Mouse (Mus musculus): Measurements from ENCODE around the gene Gabbr2. TPM values are rescaled to one million over a fixed set of nuclear protein-coding genes. Genes with fewer than 3 reads are reported as not detected.

Gene Gabbr2
- polyA plus RNA-seq, 1 experiment from 2014 or later: 0.08 TPM

- Histone ChIP-seq H3K9ac (replicated peaks) (no peak overlapping the region), H3K4me1 (replicated peaks) (peaks cover 5% of the 10 kb centered on the region; the same call in 1 of the 2 replicates), H3K4me2 (no peak overlapping the region), H3K27me3 (0 out of 2 replicates have a peak, but pooled peaks cover 8% of the 10 kb centered on the region), H3K36me3 (no peaks in the 10 kb centered on the region), H3K9me3 (no peaks in the 10 kb centered on the region), H3K27ac (no peak overlapping the region), H3K4me3 (replicated peaks) (no peak overlapping the region)
- ATAC-seq (ENCODE audit: insufficient number of reproducible peaks, insufficient read depth, low FRiP score, low TSS enrichment, low read depth): no peak
- 87% methylated on average over 12 of the region's 12 CpGs for WGBS
These were observed 75.7 kb downstream of the Gabbr2 start for GRCm38 (mm10) chr4:46915934-46916333.

GRCm38 (mm10) chr4:46915476-46915875 is 76.2 kb downstream of the Gabbr2 start:
- no peak for ATAC-seq (ENCODE audit: insufficient number of reproducible peaks, insufficient read depth, low FRiP score, low TSS enrichment, low read depth)
- H3K4me2 ChIP-seq: no peak overlapping the region
- WGBS: 88% methylated on average over 14 of the region's 14 CpGs
- no peak overlapping the region for H3K9ac ChIP-seq (replicated peaks)
- no peaks in the 10 kb centered on the region for H3K36me3 ChIP-seq
- no peak overlapping the region for H3K27ac ChIP-seq
- H3K27me3 ChIP-seq: 0 out of 2 replicates have a peak, but pooled peaks cover 6% of the 10 kb centered on the region
- no peaks in the 10 kb centered on the region for H3K9me3 ChIP-seq
- H3K4me1 ChIP-seq (replicated peaks): peaks cover 5% of the 10 kb centered on the region; the same call in 1 of the 2 replicates
- H3K4me3 ChIP-seq (replicated peaks): no peak overlapping the region

GRCm38 (mm10) chr4:46914606-46915005 is 77.1 kb downstream of the Gabbr2 start:
- H3K9me3 ChIP-seq: no peaks in the 10 kb centered on the region
- no peak overlapping the region for H3K27ac ChIP-seq
- no peaks in the 10 kb centered on the region for H3K36me3 ChIP-seq
- peaks cover 5% of the 10 kb centered on the region; the same call in 1 of the 2 replicates for H3K4me1 ChIP-seq (replicated peaks)
- 91% methylated on average over 6 of the region's 6 CpGs for WGBS
- no peak overlapping the region for H3K4me2 ChIP-seq
- no peak for ATAC-seq (ENCODE audit: insufficient number of reproducible peaks, insufficient read depth, low FRiP score, low TSS enrichment, low read depth)
- H3K9ac ChIP-seq (replicated peaks): no peak overlapping the region
- no peak overlapping the region for H3K4me3 ChIP-seq (replicated peaks)
- 0 out of 2 replicates have a peak, but pooled peaks cover 6% of the 10 kb centered on the region for H3K27me3 ChIP-seq

GRCm38 (mm10) chr4:46906036-46906691 is 85.5 kb downstream of the Gabbr2 start:
- ATAC-seq (ENCODE audit: insufficient number of reproducible peaks, insufficient read depth, low FRiP score, low TSS enrichment, low read depth): no peak
- Histone ChIP-seq H3K27ac (no peak overlapping the region), H3K36me3 (no peaks in the 10 kb centered on the region), H3K4me2 (no peak overlapping the region), H3K4me3 (replicated peaks) (no peak overlapping the region), H3K4me1 (replicated peaks) (no peaks in the 10 kb centered on the region), H3K27me3 (peaks cover 9% of the 10 kb centered on the region; the same call in 1 of the 2 replicates), H3K9me3 (peaks cover 4% of the 10 kb centered on the region), H3K9ac (replicated peaks) (no peak overlapping the region)
- 58% methylated on average over 3 of the region's 3 CpGs for WGBS

DNA sequence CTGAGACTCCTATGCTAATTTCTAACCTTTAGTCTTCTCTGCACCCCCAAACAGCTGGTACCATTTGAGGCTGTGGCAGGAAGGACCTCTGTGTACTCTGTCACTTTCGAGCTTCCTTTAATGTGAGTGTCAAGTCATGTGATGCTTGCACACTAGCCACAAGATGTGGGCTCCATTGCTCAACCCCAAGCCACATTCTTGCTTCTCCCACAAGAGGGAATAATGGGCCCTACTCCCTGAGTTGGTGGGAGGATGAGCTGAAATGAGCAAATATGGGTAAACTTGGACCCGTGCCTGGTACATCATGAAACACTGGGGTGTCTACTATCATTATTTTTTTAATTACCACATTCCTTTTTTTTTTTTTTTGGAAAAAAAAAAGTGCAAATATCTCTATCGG is 86.5 kb downstream of the Gabbr2 start:
- peaks cover 9% of the 10 kb centered on the region; the same call in 1 of the 2 replicates for H3K27me3 ChIP-seq
- no peak overlapping the region for H3K4me3 ChIP-seq (replicated peaks)
- whole genome bisulfite sequencing: 77% methylated on average over 3 of the region's 3 CpGs
- H3K4me1 ChIP-seq (replicated peaks): no peaks in the 10 kb centered on the region
- H3K4me2 ChIP-seq: no peak overlapping the region
- H3K9ac ChIP-seq (replicated peaks): no peak overlapping the region
- H3K36me3 ChIP-seq: no peaks in the 10 kb centered on the region
- H3K9me3 ChIP-seq: peaks cover 4% of the 10 kb centered on the region
- no peak overlapping the region for H3K27ac ChIP-seq
- no peak for ATAC-seq (ENCODE audit: insufficient number of reproducible peaks, insufficient read depth, low FRiP score, low TSS enrichment, low read depth)

DNA sequence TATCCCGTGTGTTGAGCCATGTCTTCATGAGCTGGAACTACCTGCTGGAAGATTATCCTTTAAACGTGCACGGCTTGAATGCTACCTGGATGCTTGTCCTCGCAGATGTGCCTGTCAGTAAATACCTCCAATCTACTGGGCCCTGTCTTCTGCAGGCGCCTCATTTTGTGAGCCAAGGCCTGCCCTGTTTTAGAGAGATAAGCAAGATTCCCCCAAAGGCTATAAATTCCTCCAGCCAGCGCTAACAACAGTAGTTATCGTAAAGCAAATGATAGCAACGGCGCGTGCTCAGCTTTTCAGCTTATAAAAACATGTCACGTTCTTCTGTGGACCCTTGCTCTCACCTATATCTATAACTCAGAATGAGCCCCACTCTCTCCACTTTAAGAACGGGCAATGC is 87.5 kb downstream of the Gabbr2 start:
- peaks cover 9% of the 10 kb centered on the region; the same call in 1 of the 2 replicates for H3K27me3 ChIP-seq
- WGBS: 39% methylated on average over 12 of the region's 12 CpGs
- H3K36me3 ChIP-seq: no peaks in the 10 kb centered on the region
- H3K4me1 ChIP-seq (replicated peaks): no peaks in the 10 kb centered on the region
- no peak overlapping the region for H3K9ac ChIP-seq (replicated peaks)
- peaks cover 4% of the 10 kb centered on the region for H3K9me3 ChIP-seq
- no peak overlapping the region for H3K4me3 ChIP-seq (replicated peaks)
- no peak overlapping the region for H3K27ac ChIP-seq
- no peak for ATAC-seq (ENCODE audit: insufficient number of reproducible peaks, insufficient read depth, low FRiP score, low TSS enrichment, low read depth)
- H3K4me2 ChIP-seq: no peak overlapping the region

- WGBS: 60% methylated on average over 4 of the region's 4 CpGs
- H3K9me3 ChIP-seq: no peaks in the 10 kb centered on the region
- no peak for ATAC-seq (ENCODE audit: insufficient number of reproducible peaks, insufficient read depth, low FRiP score, low TSS enrichment, low read depth)
- H3K4me3 ChIP-seq (replicated peaks): no peak overlapping the region
- H3K36me3 ChIP-seq: no peaks in the 10 kb centered on the region
- H3K4me1 ChIP-seq (replicated peaks): peaks cover 6% of the 10 kb centered on the region; the same call in 1 of the 2 replicates
- H3K27ac ChIP-seq: no peak overlapping the region
- no peak overlapping the region for H3K9ac ChIP-seq (replicated peaks)
- H3K4me2 ChIP-seq: no peak overlapping the region
- H3K27me3 ChIP-seq: peaks cover 15% of the 10 kb centered on the region
These were observed 93.1 kb downstream of the Gabbr2 start for GRCm38 (mm10) chr4:46898546-46898945.

DNA sequence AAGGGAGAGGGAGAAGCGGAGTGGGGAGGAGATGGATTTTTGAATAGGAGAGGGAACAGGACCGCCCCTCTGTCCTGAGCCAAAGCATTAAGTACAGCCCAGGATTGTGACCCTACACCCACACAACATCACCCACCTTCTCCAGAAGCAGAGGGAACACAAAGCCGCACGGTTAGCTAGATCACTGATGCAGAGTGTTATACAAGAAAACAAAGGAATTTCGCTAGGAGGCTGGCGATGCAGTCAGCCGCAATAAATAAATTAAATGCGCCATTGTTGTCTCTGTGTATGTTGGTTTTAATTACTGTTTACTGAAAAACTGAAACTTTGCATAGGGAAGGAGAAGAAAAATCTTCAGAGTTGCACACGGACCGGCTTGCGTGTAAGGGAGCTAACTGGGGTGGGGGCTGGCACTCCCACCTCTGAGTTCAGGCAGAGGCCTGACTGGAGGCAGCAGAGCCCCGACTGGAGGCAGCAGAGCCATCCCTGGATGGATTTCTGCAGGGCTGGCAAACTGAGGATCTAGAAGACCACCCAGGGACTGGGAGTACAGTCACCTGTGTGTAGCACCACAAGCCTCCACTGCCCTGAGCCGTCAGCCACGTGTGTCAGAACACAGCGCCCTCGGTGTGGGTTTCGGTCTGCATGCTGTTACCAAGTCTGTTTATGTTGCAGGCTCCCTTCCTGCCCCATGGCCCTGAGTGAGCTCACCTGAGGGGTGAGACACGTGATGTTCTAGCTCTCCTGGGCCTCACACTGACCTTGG is 93.9 kb downstream of the Gabbr2 start:
- Histone ChIP-seq H3K9me3 (no peaks in the 10 kb centered on the region), H3K4me2 (no peak overlapping the region), H3K36me3 (no peaks in the 10 kb centered on the region), H3K27me3 (peaks cover 15% of the 10 kb centered on the region), H3K4me1 (replicated peaks) (peaks cover 6% of the 10 kb centered on the region; the same call in 1 of the 2 replicates), H3K4me3 (replicated peaks) (no peak overlapping the region), H3K9ac (replicated peaks) (no peak overlapping the region), H3K27ac (no peak overlapping the region)
- WGBS: 77% methylated on average over 18 of the region's 18 CpGs
- ATAC-seq (ENCODE audit: insufficient number of reproducible peaks, insufficient read depth, low FRiP score, low TSS enrichment, low read depth): no peak

DNA sequence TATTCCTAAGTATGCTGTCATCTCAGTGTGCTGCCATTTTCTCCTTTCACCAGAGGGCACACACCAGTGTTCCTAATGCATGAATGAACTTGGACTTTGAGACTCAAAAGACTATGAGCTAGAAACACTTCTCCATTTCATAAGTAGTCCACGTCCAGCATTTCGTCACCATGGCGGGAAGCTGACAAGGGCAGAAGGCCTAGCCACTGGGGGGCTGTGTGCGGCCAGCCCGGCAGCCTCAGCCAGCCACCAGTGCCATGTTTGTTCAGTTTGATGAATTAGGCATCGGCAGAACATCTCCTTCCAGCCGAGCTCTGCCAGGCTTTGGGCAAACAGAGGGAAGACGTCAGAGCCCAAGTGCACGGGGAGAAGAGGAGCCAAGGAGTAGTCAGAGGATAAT is 97.5 kb downstream of the Gabbr2 start:
- no peak for ATAC-seq (ENCODE audit: insufficient number of reproducible peaks, insufficient read depth, low FRiP score, low TSS enrichment, low read depth)
- WGBS: 75% methylated on average over 9 of the region's 9 CpGs
- Histone ChIP-seq H3K9ac (replicated peaks) (no peak overlapping the region), H3K4me1 (replicated peaks) (peaks cover 6% of the 10 kb centered on the region; the same call in 1 of the 2 replicates), H3K4me3 (replicated peaks) (no peak overlapping the region), H3K36me3 (no peaks in the 10 kb centered on the region), H3K9me3 (no peaks in the 10 kb centered on the region), H3K4me2 (no peak overlapping the region), H3K27me3 (peaks cover 21% of the 10 kb centered on the region), H3K27ac (no peak overlapping the region)

GRCm38 (mm10) chr4:46889175-46889574 is 102.5 kb downstream of the Gabbr2 start:
- peaks cover under 1% of the 10 kb centered on the region; the same call in 1 of the 2 replicates for H3K4me1 ChIP-seq (replicated peaks)
- no peaks in the 10 kb centered on the region for H3K9me3 ChIP-seq
- H3K27ac ChIP-seq: no peak overlapping the region
- peaks cover 6% of the 10 kb centered on the region; the same call in 1 of the 2 replicates for H3K27me3 ChIP-seq
- no peaks in the 10 kb centered on the region for H3K36me3 ChIP-seq
- no peak overlapping the region for H3K4me2 ChIP-seq
- WGBS: 72% methylated on average over 10 of the region's 10 CpGs
- no peak overlapping the region for H3K4me3 ChIP-seq (replicated peaks)
- ATAC-seq (ENCODE audit: insufficient number of reproducible peaks, insufficient read depth, low FRiP score, low TSS enrichment, low read depth): no peak
- no peak overlapping the region for H3K9ac ChIP-seq (replicated peaks)

DNA sequence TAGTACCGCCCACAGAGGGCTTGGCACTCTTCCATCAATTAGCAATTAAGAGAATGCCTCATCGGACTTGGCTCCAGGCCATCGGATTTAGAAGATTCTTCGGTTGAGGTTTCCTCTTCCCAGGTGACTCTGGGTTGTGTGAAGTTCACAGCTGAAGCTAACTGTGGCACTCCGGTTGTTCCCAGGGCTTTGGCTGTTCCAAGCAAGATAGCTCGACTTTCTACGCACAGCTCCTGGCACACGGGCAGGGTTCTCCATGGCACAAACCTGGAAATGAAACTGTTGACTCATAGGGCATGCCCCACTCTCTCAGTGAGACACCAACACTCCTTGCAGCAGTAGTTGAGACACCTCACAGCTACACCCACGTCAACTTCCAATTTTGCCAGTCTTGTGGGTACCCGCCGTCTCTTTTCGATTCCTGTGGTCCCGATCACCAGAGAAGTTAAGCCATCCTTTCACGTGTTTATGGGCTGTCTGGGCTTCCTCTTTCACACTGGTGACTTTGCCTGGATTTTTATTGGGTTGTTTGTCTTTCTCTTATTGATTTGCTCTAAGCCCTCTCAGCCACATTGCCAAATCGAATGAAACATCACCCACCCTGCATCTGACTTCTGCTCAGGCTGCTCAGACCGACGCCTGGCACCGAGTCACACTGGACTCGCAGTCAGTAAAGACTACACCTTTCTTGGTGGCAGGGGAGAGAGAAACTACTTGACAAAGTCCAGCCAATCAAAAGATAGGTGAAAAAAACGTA is 105.9 kb downstream of the Gabbr2 start:
- Histone ChIP-seq H3K9ac (replicated peaks) (no peak overlapping the region), H3K36me3 (no peaks in the 10 kb centered on the region), H3K4me3 (replicated peaks) (no peak overlapping the region), H3K27me3 (no peaks in the 10 kb centered on the region), H3K4me1 (replicated peaks) (peaks cover 21% of the 10 kb centered on the region), H3K9me3 (no peaks in the 10 kb centered on the region), H3K27ac (no peak overlapping the region), H3K4me2 (no peak overlapping the region)
- WGBS: 82% methylated on average over 20 of the region's 20 CpGs
- no peak for ATAC-seq (ENCODE audit: insufficient number of reproducible peaks, insufficient read depth, low FRiP score, low TSS enrichment, low read depth)

All from limb, embryonic 12.5 days (tissue).